Mouse (Mus musculus): ENCODE data around the gene Tbc1d8. TPM values are rescaled to one million over a fixed set of nuclear protein-coding genes. Genes with fewer than 3 reads are reported as not detected.

Tbc1d8 gene
- total and polyA plus RNA-seq, 3 experiments: 0.16 to 1.4 (median 0.81) TPM

DNA sequence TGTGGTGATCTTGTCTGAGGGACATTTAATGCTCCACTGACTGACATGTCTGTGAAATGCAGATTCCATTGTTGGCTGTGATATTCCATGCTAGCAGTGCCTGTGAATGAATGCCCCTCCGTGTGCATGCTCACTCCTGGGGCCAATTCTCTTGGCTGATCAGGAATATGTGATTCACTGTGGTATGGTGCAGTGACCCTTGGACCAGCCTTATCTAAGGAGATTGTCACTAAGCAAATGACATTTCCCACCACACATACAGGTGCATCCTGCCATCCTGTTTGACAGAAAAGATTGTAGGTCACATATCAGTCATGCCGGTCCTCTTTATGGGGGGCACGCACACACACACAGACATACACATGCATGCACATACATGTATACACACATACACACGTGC, 146.1 kb downstream of the Tbc1d8 start:
- no peak overlapping the region for H3K9ac ChIP-seq (ENCODE audit: insufficient read depth, low read depth)
- 0 out of 4 replicates have a peak, but pooled peaks cover 0 to 3% of the 10 kb centered on the region in 2 experiments for H3K4me1 ChIP-seq (ENCODE audit: control insufficient read depth in 1 of 2, insufficient read depth in 2 of 2)
- TF ChIP-seq ETS1 (conservative IDR thresholded peaks at IDR 0.05; ENCODE audit: low read depth, low read length): no peak
- no peak for TF ChIP-seq POLR2AphosphoS2 (IDR thresholded peaks at IDR 0.05; ENCODE audit: low read depth, low read length)
- no peak for TF ChIP-seq ZKSCAN1 (IDR thresholded peaks at IDR 0.05; ENCODE audit: borderline replicate concordance, low read depth, low read length)
- TF ChIP-seq KAT2A (IDR thresholded peaks at IDR 0.05; ENCODE audit: insufficient replicate concordance, low read length): no peak
- no peak for TF ChIP-seq UBTF (IDR thresholded peaks at IDR 0.05; ENCODE audit: low read depth, low read length)
- no peak for TF ChIP-seq MAFK (IDR thresholded peaks at IDR 0.05; ENCODE audit: insufficient replicate concordance, low read length)
- TF ChIP-seq USF1 (IDR thresholded peaks at IDR 0.05; ENCODE audit: low read depth, low read length): no peak
- in situ Hi-C loops (cut with MboI; ENCODE audit: low pct_ligation_motif_present, low pct_unique_long_range_greater_than_20kb, low sequenced_read_pairs): no loop called here
- no peak for DNase-seq (ENCODE audit: extremely low read depth)
- H3K27me3 ChIP-seq (replicated peaks): no peaks in the 10 kb centered on the region
- H3K79me2 ChIP-seq (replicated peaks; ENCODE audit: control insufficient read depth, extremely low read depth, insufficient read depth, poor library complexity, severe bottlenecking): no peaks in the 10 kb centered on the region
- no peaks in the 10 kb centered on the region for H3K36me3 ChIP-seq (replicated peaks in 1 of 2; ENCODE audit: control insufficient read depth in 1 of 2, insufficient read depth in 1 of 2, low read length in 1 of 2)
- no peak overlapping the region for H3K27ac ChIP-seq (ENCODE audit: insufficient read depth, low read depth)
- H3K4me3 ChIP-seq (replicated peaks in 1 of 3; ENCODE audit: low read depth in 2 of 3, low read length in 2 of 3, poor library complexity in 1 of 3): no peak overlapping the region
- no peak overlapping the region for H3K4me2 ChIP-seq (ENCODE audit: insufficient read depth, low read depth, poor library complexity, severe bottlenecking)
- no peaks in the 10 kb centered on the region for H3K9me3 ChIP-seq (replicated peaks; ENCODE audit: low read length)
- dilution Hi-C loops (cut with MboI; ENCODE audit: extremely low pct_ligation_motif_present, extremely low pct_unique_long_range_greater_than_20kb, low sequenced_read_pairs): no loop called here

DNA sequence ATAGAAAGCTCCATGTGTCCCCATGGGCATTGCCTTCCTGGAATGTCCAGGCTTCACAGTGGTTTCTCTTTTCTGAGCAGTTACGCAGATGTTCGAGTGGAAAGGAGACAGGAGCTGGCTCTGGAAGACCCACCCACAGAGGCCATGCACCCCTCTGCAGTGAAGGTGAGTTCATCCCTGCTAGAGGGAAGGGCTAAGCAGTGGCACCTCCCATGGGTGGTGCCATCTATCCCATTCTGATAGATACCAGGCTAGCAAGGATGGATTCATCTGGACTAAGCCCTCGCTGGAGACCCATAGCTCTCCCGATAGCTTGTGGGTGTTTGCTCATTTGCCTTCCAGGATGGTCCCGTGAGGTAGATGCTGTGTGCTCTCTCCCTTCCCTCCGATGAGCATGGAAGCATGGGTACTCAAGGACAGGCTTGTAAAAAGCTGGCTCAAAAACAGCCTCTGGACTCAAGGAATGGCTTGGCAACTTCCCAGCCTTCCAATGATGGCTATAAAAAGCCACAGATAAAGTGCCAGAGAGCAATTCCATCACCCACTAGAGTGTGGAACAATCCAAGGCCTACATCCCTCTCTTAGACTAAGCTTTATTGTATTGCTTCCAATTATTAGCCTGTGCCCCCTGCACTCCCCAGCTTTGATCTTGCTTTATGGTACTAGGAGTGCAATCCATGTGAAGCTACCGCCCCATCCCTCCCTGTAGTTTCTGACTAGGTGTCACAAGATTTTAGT, 147.5 kb downstream of the Tbc1d8 start:
- Histone ChIP-seq H3K4me3 (replicated peaks in 1 of 3; ENCODE audit: low read depth in 2 of 3, low read length in 2 of 3, poor library complexity in 1 of 3) (no peak overlapping the region), H3K4me1 (ENCODE audit: control insufficient read depth in 1 of 2, insufficient read depth in 2 of 2) (0 out of 4 replicates have a peak, but pooled peaks cover 0 to 3% of the 10 kb centered on the region in 2 experiments), H3K9me3 (replicated peaks; ENCODE audit: low read length) (no peaks in the 10 kb centered on the region), H3K27ac (ENCODE audit: insufficient read depth, low read depth) (no peak overlapping the region), H3K36me3 (replicated peaks in 1 of 2; ENCODE audit: control insufficient read depth in 1 of 2, insufficient read depth in 1 of 2, low read length in 1 of 2) (no peaks in the 10 kb centered on the region), H3K9ac (ENCODE audit: insufficient read depth, low read depth) (no peak overlapping the region), H3K27me3 (replicated peaks) (no peaks in the 10 kb centered on the region), H3K79me2 (replicated peaks; ENCODE audit: control insufficient read depth, extremely low read depth, insufficient read depth, poor library complexity, severe bottlenecking) (no peaks in the 10 kb centered on the region), H3K4me2 (ENCODE audit: insufficient read depth, low read depth, poor library complexity, severe bottlenecking) (no peak overlapping the region)
- dilution Hi-C loops (cut with MboI; ENCODE audit: extremely low pct_ligation_motif_present, extremely low pct_unique_long_range_greater_than_20kb, low sequenced_read_pairs) (no loop called here), in situ Hi-C loops (cut with MboI; ENCODE audit: low pct_ligation_motif_present, low pct_unique_long_range_greater_than_20kb, low sequenced_read_pairs) (no loop called here)
- DNase-seq (ENCODE audit: extremely low read depth): no peak
- TF ChIP-seq POLR2A (IDR thresholded peaks at IDR 0.05; ENCODE audit: low read depth, low read length) (no peak), RAD21 (IDR thresholded peaks at IDR 0.05; ENCODE audit: low read depth, low read length) (no peak), POLR2AphosphoS2 (IDR thresholded peaks at IDR 0.05; ENCODE audit: low read depth, low read length) (no peak), CTCF (conservative IDR thresholded peaks at IDR 0.05 in 1 of 2, IDR thresholded peaks at IDR 0.05 in 1 of 2; ENCODE audit: low read depth in 2 of 2, low read length in 2 of 2) (no peak), NELFE (IDR thresholded peaks at IDR 0.05; ENCODE audit: low read depth, low read length) (no peak), ELF1 (IDR thresholded peaks at IDR 0.05; ENCODE audit: low read depth, low read length) (no peak), E2F4 (IDR thresholded peaks at IDR 0.05; ENCODE audit: insufficient replicate concordance, low read depth, low read length) (no peak), HCFC1 (IDR thresholded peaks at IDR 0.05; ENCODE audit: low read depth, low read length) (no peak), CHD2 (IDR thresholded peaks at IDR 0.05; ENCODE audit: low read length) (no peak), JUN (IDR thresholded peaks at IDR 0.05; ENCODE audit: insufficient read depth, low read depth, low read length) (no peak), ZNF384 (IDR thresholded peaks at IDR 0.05; ENCODE audit: low read depth, low read length) (no peak), TCF12 (IDR thresholded peaks at IDR 0.05; ENCODE audit: low read depth, low read length) (no peak), RCOR1 (conservative IDR thresholded peaks at IDR 0.05; ENCODE audit: low read depth, low read length) (no peak), JUND (conservative IDR thresholded peaks at IDR 0.05; ENCODE audit: low read depth, low read length) (no peak), USF1 (IDR thresholded peaks at IDR 0.05; ENCODE audit: low read depth, low read length) (no peak), PAX5 (IDR thresholded peaks at IDR 0.05; ENCODE audit: low read length) (no peak), ZC3H11A (IDR thresholded peaks at IDR 0.05; ENCODE audit: low read depth, low read length) (no peak)

All from CH12.LX (cell line).